Mouse (Mus musculus) layer of hippocampus, adult 6 months (tissue): ENCODE results near the gene Bin2. TPM values are rescaled to one million over a fixed set of nuclear protein-coding genes. Genes with fewer than 3 reads are reported as not detected.

ENCODE experiments used
- long read RNA-seq, 2 experiments: library from polyadenylated mRNA; unstranded; transcript quantifications; one replicate each; pipeline ENCODE4 v2.0.0; 2019 to 2020
- microRNA-seq: library from miRNA; unstranded; fragments of <30 nt; microRNA quantifications from one replicate; pipeline ENCODE4 v1.2.0, GENCODE M21; 2020
- polyA plus RNA-seq: library from polyadenylated mRNA; unstranded; fragments of <200 nt; fragmentation: Nextera tagmentation; gene quantifications from 2 replicates; pipeline ENCODE4 v1.2.3, GENCODE M21; 2021

Bin2 gene
- 3.8 and 4.4 TPM in 2 replicates for polyA plus RNA-seq
- long read RNA-seq, experiment 1, transcript Bin2-207 (11 exons, 2,036 nt), result major isoform, 11 of 13 reads
- long read RNA-seq, experiment 1, partial matches to known transcripts, result 1 of 13 reads
- long read RNA-seq, experiment 1, other reads (novel, unspliced or antisense), result 1 of 13 reads
- long read RNA-seq, experiment 2, transcript Bin2-207 (11 exons, 2,036 nt), result major isoform, 14 of 15 reads
- long read RNA-seq, experiment 2, partial matches to known transcripts, result 0 of 15 reads
- long read RNA-seq, experiment 2, other reads (novel, unspliced or antisense), result 1 of 15 reads

GRCm38 (mm10) chr15:100669337-100669736 is at the start of gene Bin2:
Bin2 (minus strand) TSS chr15:100669553.

GRCm38 (mm10) chr15:100687430-100687971 is 18.1 kb upstream of the Bin2 start, which contains the start of gene Cela1:
Cela1 (minus strand) TSS chr15:100687921.

GRCm38 (mm10) chr15:100636700-100637501 is 32.5 kb downstream of the Bin2 start, which contains the start of gene Smagp:
Smagp (minus strand) TSS chr15:100636940.

GRCm38 (mm10) chr15:100614996-100615824 is 54.1 kb downstream of the Bin2 start, which contains the start of gene Dazap2:
Dazap2 (plus strand) TSS chr15:100615349.

GRCm38 (mm10) chr15:100599276-100600046 is 69.9 kb downstream of the Bin2 start, which contains the start of gene Pou6f1:
Pou6f1 (minus strand) TSS chr15:100599984.

Small RNAs within 50 kb of the gene (microRNA-seq; reads per million reads assigned to microRNA genes)
- gene Mir6961, result not detected

Other genes with a start within 250 kb of the Bin2 start
- gene Gm5475, start 247.4 kb downstream of the Bin2 start, polyA plus RNA-seq, result not detected in 2 replicates
- gene Slc11a2, start 244.5 kb downstream of the Bin2 start, polyA plus RNA-seq, result 17.1 and 18.1 TPM in 2 replicates
- 58.8 and 74.9 TPM in 2 replicates for gene Letmd1, start 200.5 kb downstream of the Bin2 start, polyA plus RNA-seq
- gene Csrnp2, start 174.1 kb downstream of the Bin2 start, polyA plus RNA-seq, result 4.6 and 4.8 TPM in 2 replicates
- 14.1 and 21.5 TPM in 2 replicates for gene Tfcp2, start 117.5 kb downstream of the Bin2 start, polyA plus RNA-seq
- 10.1 and 11.6 TPM in 2 replicates for gene Pou6f1, start 69.6 kb downstream of the Bin2 start, polyA plus RNA-seq
- 248 and 256 TPM in 2 replicates for gene Dazap2, start 54.2 kb downstream of the Bin2 start, polyA plus RNA-seq
- 2.1 and 2.3 TPM in 2 replicates for gene Smagp, start 32.6 kb downstream of the Bin2 start, polyA plus RNA-seq
- 4.8 and 5.3 TPM in 2 replicates for gene Cela1, start 18.4 kb upstream of the Bin2 start, polyA plus RNA-seq
- gene Galnt6, start 59.8 kb upstream of the Bin2 start, polyA plus RNA-seq, result 6.6 TPM in 2 replicates
- gene Slc4a8, start 92.2 kb upstream of the Bin2 start, polyA plus RNA-seq, result 23.1 and 24.3 TPM in 2 replicates
- gene Scn8a, start 200.3 kb upstream of the Bin2 start, polyA plus RNA-seq, result 17.8 and 19.2 TPM in 2 replicates